Mouse (Mus musculus): Measurements from ENCODE around the gene Prn. TPM values are rescaled to one million over a fixed set of nuclear protein-coding genes. Genes with fewer than 3 reads are reported as not detected.
A peak's percentile ranks its signal among the peaks of the same experiment; 100 is the strongest.

Gene Prn
- polyA plus RNA-seq, 1 experiment from 2014 or later, result 0.35 TPM

DNA sequence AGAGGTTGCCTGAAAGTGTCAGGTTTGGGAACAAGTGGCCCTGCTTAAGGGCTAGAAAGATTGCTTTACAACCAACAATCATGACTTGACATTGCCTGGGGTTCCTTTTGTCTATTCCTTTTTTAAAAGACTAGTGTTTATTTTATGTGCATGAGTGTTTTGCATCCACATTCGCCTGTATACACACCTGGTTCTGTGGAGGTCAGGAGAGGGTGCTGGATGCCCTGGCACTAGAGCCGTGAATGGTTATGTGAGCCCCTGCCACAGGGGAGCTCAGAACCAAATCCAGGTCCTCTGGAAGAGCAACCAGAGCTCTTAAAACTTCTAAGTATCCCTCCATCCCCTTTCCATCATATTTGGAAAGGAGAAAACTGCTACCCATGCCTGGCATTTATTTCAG lies 1.1 kb downstream of the Prn start:
- WGBS, result 57% methylated on average over 2 of the region's 2 CpGs
- Histone ChIP-seq H3K27me3 (ENCODE audit: insufficient read depth, poor library complexity, severe bottlenecking) (no peaks in the 10 kb centered on the region), H3K36me3 (no peaks in the 10 kb centered on the region), H3K27ac (no peak overlapping the region), H3K9me3 (no peaks in the 10 kb centered on the region), H3K4me3 (peak overlapping the region; percentile 86), H3K4me1 (peaks cover 26% of the 10 kb centered on the region)
- peak; percentile 19 for DNase-seq (ENCODE audit: low spot score)

DNA sequence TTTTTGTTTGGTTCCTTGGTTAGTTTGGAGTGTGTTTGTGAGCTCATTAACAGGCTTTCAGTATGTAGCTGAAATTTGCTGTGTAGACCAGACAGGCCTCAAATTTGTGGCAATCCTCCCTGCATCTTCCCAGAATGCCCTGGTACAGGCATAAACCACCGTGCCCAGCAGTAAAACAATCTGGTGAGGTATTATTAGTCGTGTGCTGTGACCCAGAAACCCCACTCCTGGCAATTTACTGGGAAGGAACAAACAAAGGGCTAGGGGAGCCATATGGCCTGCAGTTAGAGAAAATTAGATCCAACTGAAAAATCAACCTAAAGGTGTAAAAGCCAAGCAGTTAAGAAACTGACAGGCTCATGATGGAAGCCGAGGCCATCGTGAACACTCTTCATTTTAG lies 1.6 kb downstream of the Prn start:
- Histone ChIP-seq H3K4me3 (no peak overlapping the region), H3K27me3 (ENCODE audit: insufficient read depth, poor library complexity, severe bottlenecking) (no peaks in the 10 kb centered on the region), H3K27ac (no peak overlapping the region), H3K9me3 (no peaks in the 10 kb centered on the region), H3K4me1 (peaks cover 25% of the 10 kb centered on the region; the same call in 1 of the 2 replicates), H3K36me3 (peaks cover 3% of the 10 kb centered on the region)
- peak; percentile 11 for DNase-seq (ENCODE audit: low spot score)
- 51% methylated on average over 4 of the region's 4 CpGs for WGBS

DNA sequence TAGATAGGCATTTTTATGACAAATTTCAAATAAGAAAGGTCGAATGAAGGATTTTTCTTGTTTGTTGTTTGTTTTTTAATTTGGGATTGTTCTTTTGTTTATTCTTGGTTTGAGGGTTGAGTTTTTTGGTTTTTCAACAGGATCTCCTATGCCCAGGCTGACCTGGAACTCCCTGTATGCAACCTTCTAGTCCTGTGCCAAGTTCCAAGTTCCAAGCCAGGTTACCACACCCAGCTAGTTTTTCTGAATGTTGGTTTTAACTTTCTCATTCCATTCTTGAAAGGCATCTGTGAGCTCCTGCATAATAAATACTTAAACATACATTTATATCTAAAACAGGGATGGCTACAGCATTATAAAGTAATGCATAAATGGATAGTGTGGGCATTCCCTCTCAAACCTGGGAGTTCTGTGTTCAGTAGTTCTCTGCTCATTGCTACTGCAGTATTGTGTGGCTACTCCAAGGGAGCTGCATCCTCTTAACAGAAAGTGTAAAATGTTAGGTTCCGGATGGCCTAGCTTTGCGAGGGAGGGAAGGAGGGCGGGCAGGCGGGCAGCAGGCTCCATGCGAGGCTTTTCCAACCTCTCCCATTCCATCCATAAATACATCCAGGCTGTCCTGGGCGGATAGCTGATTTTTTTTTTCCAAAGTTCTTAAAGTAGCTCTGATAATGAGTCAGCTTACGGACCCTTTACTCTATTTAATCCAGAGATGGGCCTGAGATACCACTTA lies 2.9 kb downstream of the Prn start:
- Histone ChIP-seq H3K36me3 (peaks cover 10% of the 10 kb centered on the region), H3K9me3 (no peaks in the 10 kb centered on the region), H3K27me3 (ENCODE audit: insufficient read depth, poor library complexity, severe bottlenecking) (no peaks in the 10 kb centered on the region), H3K27ac (no peak overlapping the region), H3K4me1 (peaks cover 25% of the 10 kb centered on the region; the same call in 1 of the 2 replicates), H3K4me3 (no peak overlapping the region)
- DNase-seq (ENCODE audit: low spot score), result peak; percentile 66
- WGBS, result 73% methylated on average over 8 of the region's 8 CpGs

DNA sequence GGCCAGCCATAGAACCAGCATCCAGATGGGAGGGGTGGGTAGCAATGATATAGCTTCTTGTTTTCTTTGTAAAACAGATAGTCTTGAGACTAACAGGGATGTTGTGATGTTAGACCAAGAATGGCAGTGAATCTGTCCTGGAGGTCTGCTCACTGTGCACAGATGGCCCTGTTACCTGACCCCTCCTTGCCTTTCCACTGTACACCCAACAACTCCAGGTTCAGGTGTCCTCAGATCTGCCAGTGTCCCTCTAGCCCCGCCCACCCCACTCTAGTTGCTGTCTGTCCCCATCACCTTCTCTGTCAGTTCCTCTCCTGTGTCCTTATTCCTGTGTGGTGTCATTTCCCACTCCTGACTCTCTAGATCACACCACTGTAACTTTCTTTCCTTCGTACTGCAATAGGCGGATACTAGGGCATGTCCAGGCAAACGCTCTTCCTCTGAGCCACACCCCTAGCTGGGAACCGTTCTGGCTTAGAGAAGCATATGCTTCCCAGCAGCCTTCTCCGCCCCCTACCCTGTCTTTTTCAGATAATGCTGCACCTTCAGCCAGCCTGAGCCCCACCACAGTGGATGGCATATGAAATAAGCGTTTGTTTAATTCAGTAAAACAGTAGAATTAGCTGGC lies 22.6 kb downstream of the Prn start:
- Histone ChIP-seq H3K36me3 (peaks cover 14% of the 10 kb centered on the region), H3K27ac (no peak overlapping the region), H3K27me3 (ENCODE audit: insufficient read depth, poor library complexity, severe bottlenecking) (no peaks in the 10 kb centered on the region), H3K4me1 (peaks cover 33% of the 10 kb centered on the region), H3K9me3 (no peaks in the 10 kb centered on the region), H3K4me3 (no peak overlapping the region)
- DNase-seq (ENCODE audit: low spot score), result peak; percentile 54
- 68% methylated on average over 7 of the region's 7 CpGs for WGBS

DNA sequence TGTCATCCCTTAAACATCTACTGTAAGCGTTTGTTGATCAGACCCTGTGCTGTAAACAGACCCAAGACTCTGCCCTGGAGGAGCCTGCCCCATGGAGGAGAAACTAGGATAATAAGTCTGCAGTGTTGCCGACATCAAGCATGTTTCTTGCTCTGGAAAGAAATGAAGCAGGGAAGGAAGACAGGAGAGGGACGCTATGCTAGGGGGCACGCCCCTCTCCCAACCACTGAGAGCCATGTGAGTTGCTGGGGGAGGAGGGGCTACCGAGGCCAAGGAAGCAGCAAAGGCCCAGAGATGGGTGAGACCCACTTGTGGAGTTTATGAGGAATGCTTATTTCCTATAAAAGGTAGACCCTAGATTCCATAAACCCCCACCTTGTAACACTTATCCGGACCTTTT lies 23.3 kb downstream of the Prn start:
- Histone ChIP-seq H3K4me1 (peaks cover 33% of the 10 kb centered on the region), H3K9me3 (no peaks in the 10 kb centered on the region), H3K36me3 (peaks cover 14% of the 10 kb centered on the region), H3K27ac (peak overlapping the region; percentile 17; the same call in 1 of the 2 replicates), H3K4me3 (no peak overlapping the region), H3K27me3 (ENCODE audit: insufficient read depth, poor library complexity, severe bottlenecking) (no peaks in the 10 kb centered on the region)
- DNase-seq (ENCODE audit: low spot score), result peak; percentile 53
- WGBS, result 48% methylated on average over 6 of the region's 6 CpGs

DNA sequence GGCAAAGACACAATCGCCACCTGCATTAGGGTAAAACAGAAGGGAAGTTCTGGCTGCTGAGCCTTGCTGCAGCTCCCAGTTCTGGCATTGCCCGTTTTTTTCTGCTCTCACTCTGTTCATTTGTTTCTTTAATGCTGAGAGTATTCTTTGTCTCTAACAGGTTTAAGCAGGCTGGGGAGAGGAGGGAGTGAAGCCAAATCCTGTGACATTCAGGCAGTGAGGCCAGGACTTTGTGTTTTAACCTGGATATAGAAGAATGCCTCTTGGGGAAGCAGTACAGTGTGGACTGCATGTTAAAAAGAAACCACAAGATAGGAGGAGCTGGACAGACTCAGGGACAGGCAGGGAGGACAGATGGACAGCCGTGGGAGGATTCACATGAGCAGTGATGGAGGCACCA lies 23.8 kb downstream of the Prn start:
- Histone ChIP-seq H3K27me3 (ENCODE audit: insufficient read depth, poor library complexity, severe bottlenecking) (no peaks in the 10 kb centered on the region), H3K36me3 (peaks cover 14% of the 10 kb centered on the region), H3K27ac (peak overlapping the region; percentile 17; the same call in 1 of the 2 replicates), H3K4me3 (no peak overlapping the region), H3K9me3 (no peaks in the 10 kb centered on the region), H3K4me1 (peaks cover 37% of the 10 kb centered on the region)
- DNase-seq (ENCODE audit: low spot score), result peak; percentile 27
- 70% methylated on average over 3 of the region's 3 CpGs for WGBS

DNA sequence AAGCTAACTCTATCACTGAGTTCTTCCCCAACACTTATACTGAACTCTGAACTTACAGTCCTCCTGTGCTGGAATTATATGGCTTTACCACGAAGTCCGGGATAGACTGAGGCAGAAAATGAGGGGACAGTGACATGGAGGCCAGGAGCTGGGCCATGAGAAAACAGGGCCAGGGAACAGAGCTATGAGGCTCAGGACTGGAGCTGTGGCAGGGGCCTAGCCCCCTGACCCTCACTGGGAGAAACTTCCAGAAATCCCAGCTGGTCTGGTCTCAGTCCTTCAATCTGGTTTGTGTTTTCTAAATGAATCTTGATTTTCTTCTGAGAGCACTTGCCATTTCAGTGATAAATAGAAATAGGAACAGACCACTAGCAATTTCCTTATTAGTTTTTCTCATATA lies 24.5 kb downstream of the Prn start:
- Histone ChIP-seq H3K4me3 (no peak overlapping the region), H3K9me3 (no peaks in the 10 kb centered on the region), H3K4me1 (peaks cover 37% of the 10 kb centered on the region), H3K27me3 (ENCODE audit: insufficient read depth, poor library complexity, severe bottlenecking) (no peaks in the 10 kb centered on the region), H3K27ac (no peak overlapping the region), H3K36me3 (peaks cover 14% of the 10 kb centered on the region)
- DNase-seq (ENCODE audit: low spot score), result peak; percentile 41
- 89% methylated on average over 2 of the region's 2 CpGs for WGBS

DNA sequence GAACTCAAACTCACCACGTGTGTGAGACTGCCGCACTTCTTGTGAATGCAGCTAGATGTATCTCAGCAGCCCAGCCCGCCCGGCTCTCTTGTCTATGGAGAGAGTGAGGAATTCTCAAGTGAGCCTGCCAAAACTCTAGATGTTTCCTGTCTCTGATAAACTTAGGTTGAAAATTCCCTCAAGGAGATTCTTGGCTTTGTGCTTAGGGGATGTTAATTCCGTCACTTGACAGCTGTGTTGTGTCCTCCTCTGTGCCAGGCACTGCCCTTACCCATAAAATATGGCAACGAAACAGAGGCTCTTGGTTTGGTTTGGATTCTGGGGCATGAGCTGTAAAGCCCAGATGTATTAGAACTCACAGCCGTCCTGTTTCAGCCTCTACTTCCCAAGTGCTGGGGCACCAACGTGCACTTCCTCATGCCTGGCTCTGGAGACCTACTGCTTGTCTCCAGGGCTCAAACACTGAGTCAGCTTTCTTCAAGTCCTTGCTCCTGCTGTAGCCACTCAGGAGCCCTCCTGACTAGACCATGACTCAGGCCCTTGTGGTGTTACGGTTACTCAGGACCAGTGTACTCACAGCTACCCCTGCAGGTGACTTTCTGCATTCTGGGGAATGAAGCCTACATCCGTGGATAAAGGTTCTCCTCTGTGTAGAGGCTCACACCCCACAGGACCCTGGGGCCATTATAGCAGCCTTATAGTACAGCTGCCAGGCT lies 25.8 kb downstream of the Prn start:
- WGBS, result 52% methylated on average over 10 of the region's 10 CpGs
- DNase-seq (ENCODE audit: low spot score), result peak; percentile 77
- no peak overlapping the region for H3K4me3 ChIP-seq
- peaks cover 37% of the 10 kb centered on the region for H3K4me1 ChIP-seq
- H3K9me3 ChIP-seq, result no peaks in the 10 kb centered on the region
- peaks cover 14% of the 10 kb centered on the region for H3K36me3 ChIP-seq
- H3K27me3 ChIP-seq (ENCODE audit: insufficient read depth, poor library complexity, severe bottlenecking), result no peaks in the 10 kb centered on the region
- H3K27ac ChIP-seq, result no peak overlapping the region; the same call in 1 of the 2 replicates

DNA sequence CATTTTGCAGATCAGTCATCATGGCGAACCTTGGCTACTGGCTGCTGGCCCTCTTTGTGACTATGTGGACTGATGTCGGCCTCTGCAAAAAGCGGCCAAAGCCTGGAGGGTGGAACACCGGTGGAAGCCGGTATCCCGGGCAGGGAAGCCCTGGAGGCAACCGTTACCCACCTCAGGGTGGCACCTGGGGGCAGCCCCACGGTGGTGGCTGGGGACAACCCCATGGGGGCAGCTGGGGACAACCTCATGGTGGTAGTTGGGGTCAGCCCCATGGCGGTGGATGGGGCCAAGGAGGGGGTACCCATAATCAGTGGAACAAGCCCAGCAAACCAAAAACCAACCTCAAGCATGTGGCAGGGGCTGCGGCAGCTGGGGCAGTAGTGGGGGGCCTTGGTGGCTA lies 26.7 kb downstream of the Prn start:
- Histone ChIP-seq H3K27ac (no peak overlapping the region), H3K36me3 (peaks cover 11% of the 10 kb centered on the region), H3K9me3 (no peaks in the 10 kb centered on the region), H3K4me3 (no peak overlapping the region), H3K4me1 (peaks cover 37% of the 10 kb centered on the region), H3K27me3 (ENCODE audit: insufficient read depth, poor library complexity, severe bottlenecking) (no peaks in the 10 kb centered on the region)
- DNase-seq (ENCODE audit: low spot score), result peak; percentile 54
- 93% methylated on average over 10 of the region's 10 CpGs for WGBS

DNA sequence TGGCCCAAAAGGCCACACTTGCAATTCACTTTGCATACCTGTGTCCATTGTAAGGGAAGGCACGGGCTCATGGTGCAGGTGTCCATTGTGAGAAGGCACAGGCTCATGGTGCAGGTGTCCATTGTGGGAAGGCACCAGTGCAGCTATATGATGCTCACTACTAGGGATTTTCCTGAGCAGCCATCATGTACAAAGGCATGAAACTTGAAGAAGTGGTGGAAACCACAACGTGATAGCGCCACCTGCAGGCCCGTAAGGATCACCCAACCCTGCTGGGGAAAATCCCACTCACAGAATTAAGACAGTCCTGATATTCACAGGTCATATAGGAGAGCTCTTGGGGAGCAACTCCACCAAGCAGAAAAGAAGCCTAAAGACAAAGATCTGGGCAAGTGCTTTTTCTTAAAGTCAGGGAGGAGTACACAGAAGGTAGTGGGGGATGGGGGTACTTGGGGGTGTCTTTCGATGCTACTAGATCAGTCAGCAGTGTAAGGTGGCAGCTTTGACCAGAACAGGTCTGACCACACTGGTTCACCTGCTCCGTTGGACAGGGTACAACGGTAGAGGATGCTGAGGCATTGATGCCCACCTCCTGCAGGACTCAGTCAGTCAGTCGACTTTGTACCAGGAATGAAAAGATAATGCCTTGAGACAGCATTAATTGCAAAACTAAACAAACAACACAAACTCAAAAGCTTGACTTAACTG lies 29.8 kb downstream of the Prn start:
- no peaks in the 10 kb centered on the region for H3K9me3 ChIP-seq
- DNase-seq (ENCODE audit: low spot score), result peak; percentile 75
- no peak overlapping the region for H3K27ac ChIP-seq
- 40% methylated on average over 8 of the region's 8 CpGs for WGBS
- H3K4me1 ChIP-seq, result peaks cover 16% of the 10 kb centered on the region
- H3K4me3 ChIP-seq, result no peak overlapping the region
- peaks cover 11% of the 10 kb centered on the region for H3K36me3 ChIP-seq
- no peaks in the 10 kb centered on the region for H3K27me3 ChIP-seq (ENCODE audit: insufficient read depth, poor library complexity, severe bottlenecking)

DNA sequence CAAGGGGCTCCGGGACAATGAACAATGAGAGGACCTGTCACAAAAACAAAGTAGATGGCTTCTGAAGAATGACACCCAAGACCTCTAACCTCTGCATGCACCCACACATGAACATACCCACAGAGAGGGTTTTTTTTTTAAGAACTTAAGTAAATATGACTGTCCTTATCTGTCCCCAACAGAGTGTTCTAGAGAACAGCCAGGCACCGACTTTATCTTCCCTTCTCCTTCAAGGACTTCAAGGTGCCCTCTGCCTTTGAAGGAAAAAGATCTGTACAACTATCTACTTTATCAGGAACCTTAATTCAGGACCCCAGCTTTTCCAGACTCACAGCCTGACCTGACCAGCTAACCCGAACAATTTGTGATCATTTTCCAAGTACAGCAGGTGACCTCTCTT lies 30.7 kb downstream of the Prn start:
- DNase-seq (ENCODE audit: low spot score), result no peak
- Histone ChIP-seq H3K4me3 (no peak overlapping the region), H3K9me3 (no peaks in the 10 kb centered on the region), H3K36me3 (peaks cover 11% of the 10 kb centered on the region), H3K27ac (no peak overlapping the region), H3K4me1 (peaks cover 18% of the 10 kb centered on the region), H3K27me3 (ENCODE audit: insufficient read depth, poor library complexity, severe bottlenecking) (no peaks in the 10 kb centered on the region)
- 42% methylated on average over 3 of the region's 3 CpGs for WGBS

DNA sequence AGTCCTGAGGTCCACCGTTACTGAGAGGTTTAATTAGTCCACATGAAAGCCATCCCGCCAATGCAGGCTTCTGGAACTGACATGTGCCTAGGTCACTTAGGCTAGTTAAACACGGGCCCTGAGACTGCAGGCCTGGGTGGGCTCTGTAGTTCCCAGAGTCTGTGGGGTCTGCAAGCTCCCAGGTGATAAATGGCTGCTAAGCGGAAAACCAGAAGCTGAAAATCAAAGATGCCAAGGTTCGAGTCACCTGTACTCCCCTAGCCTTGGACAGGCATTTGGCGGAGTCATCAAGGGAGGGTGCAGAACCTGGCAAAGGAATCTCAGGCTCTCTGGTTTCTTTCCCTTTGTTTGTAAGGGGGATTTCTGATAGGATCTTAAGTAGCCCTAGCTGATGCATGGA lies 31.7 kb downstream of the Prn start:
- no peak overlapping the region for H3K27ac ChIP-seq
- DNase-seq (ENCODE audit: low spot score), result no peak
- no peak overlapping the region for H3K4me3 ChIP-seq
- 81% methylated on average over 6 of the region's 6 CpGs for WGBS
- no peaks in the 10 kb centered on the region for H3K9me3 ChIP-seq
- H3K4me1 ChIP-seq, result peaks cover 17% of the 10 kb centered on the region
- no peaks in the 10 kb centered on the region for H3K27me3 ChIP-seq (ENCODE audit: insufficient read depth, poor library complexity, severe bottlenecking)
- H3K36me3 ChIP-seq, result peaks cover 8% of the 10 kb centered on the region

All from heart, embryonic 10.5 days (tissue).